Mouse (Mus musculus) G1E (cell line): ENCODE measurements around the gene Asah2.

Experiments used
- CTCF ChIP-seq: IDR thresholded peaks from 2 replicates; pipeline ENCODE4 v1.5.1; 2012; ENCODE audit warnings: low read depth, low read length, inconsistent platforms, mixed read lengths
- GATA1 ChIP-seq: IDR thresholded peaks from 2 replicates; pipeline ENCODE4 v1.6.1; 2012; ENCODE audit warnings: borderline replicate concordance, low read length, inconsistent platforms, mixed read lengths
- GATA2 ChIP-seq: IDR thresholded peaks from 2 replicates; pipeline ENCODE4 v1.6.1; 2012; ENCODE audit warnings: low read depth, low read length, inconsistent platforms, borderline replicate concordance
- POLR2AphosphoS5 ChIP-seq: IDR thresholded peaks from 2 replicates; pipeline ENCODE4 v1.6.1; 2012; ENCODE audit warnings: low read depth, low read length, inconsistent platforms; ENCODE audit not compliant: insufficient replicate concordance
- TAL1 ChIP-seq: conservative IDR thresholded peaks from 2 replicates; pipeline ENCODE4 v1.6.1; 2012; ENCODE audit warnings: low read depth, low read length, inconsistent platforms, mixed read lengths

DNA sequence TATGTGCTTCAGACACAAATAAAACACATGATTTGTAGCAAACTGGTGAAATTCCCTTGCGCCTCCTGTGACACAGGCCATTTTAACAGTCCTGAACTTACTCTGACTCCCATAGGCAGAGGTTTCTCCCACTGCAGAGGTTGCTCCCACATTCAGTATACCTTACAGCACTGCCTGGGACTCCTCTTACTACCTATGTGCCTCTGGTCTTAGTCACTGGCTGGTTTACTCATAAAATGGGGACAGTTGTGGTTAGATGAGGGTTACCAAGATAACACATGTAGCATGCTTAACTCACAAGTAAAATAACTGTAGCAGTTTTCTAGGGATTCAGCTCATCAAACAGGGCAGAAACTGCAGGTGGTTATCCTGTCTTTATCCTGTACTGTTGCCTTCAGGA, 12.8 kb upstream of the Asah2 start:
- TF ChIP-seq CTCF (no peak), TAL1 (no peak), GATA1 (no peak), POLR2AphosphoS5 (no peak), GATA2 (no peak)
